Mouse (Mus musculus): ENCODE measurements around the gene Mapk13.

DNA sequence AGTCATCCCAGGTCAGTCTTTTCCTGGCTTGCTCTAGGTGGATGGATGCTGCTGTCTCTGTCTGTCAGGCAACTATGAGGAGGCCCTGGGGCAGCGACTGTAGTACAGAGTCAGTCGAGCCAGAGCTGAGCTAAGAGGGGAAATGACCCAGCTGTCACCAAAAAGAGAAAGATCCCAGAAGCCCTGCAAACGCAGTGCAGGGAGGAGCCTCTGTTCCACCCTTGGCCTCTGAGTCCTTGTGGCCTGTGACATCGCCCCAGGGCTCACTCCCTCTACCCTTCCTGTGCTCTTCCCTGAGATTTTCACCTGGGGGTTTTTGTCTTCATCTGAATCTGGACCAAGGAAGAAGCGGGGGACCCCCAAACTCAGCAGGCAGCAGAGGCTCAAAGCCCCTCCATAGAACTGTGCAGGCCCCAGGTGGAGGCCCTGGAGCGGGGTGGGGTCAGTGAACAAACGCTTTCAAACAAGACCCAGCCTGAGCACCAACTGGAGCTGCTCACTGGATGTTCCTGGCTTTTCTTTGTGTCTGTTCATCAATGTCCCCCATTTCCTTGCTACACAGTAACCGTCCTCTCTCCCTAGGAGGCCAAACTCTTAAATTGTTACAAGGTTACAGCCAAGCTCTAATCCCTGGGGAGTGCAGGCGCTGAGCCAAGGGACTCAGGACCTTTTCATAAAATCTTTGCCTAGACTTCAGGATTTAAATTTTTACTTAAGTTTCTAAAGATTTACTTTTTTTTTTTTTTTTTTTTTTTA lies 12.4 kb downstream of the Mapk13 start:
- no peak for TF ChIP-seq CTCF (IDR thresholded peaks at IDR 0.05; ENCODE audit: low read depth, low read length)
- no peak for TF ChIP-seq GATA1 (IDR thresholded peaks at IDR 0.05; ENCODE audit: borderline replicate concordance, low read length)
- TF ChIP-seq TAL1 (conservative IDR thresholded peaks at IDR 0.05; ENCODE audit: low read depth, low read length): no peak
